Mouse (Mus musculus): ENCODE data around the gene Tmem184b.
A peak's percentile ranks its signal among the peaks of the same experiment; 100 is the strongest.

Gene Tmem184b

GRCm38 (mm10) chr15:79395281-79395680 lies 8.1 kb downstream of the Tmem184b start:
- DNase-seq: no peak

- no peak for DNase-seq
These were observed 8.5 kb downstream of the Tmem184b start for GRCm38 (mm10) chr15:79394842-79395241.

GRCm38 (mm10) chr15:79393101-79393500 lies 10.3 kb downstream of the Tmem184b start:
- DNase-seq: no peak

GRCm38 (mm10) chr15:79392527-79392926 lies 10.8 kb downstream of the Tmem184b start:
- DNase-seq: no peak

- no peak for DNase-seq
These were observed 11.8 kb downstream of the Tmem184b start for GRCm38 (mm10) chr15:79391447-79392093.

GRCm38 (mm10) chr15:79390434-79390833 lies 12.9 kb downstream of the Tmem184b start:
- DNase-seq: no peak

- DNase-seq: no peak
These were observed 15.2 kb downstream of the Tmem184b start for GRCm38 (mm10) chr15:79388171-79388570.

GRCm38 (mm10) chr15:79387611-79388010 lies 15.8 kb downstream of the Tmem184b start:
- no peak for DNase-seq

- no peak for DNase-seq
These were observed 16.3 kb downstream of the Tmem184b start for GRCm38 (mm10) chr15:79387081-79387480.

- no peak for DNase-seq
These were observed 21.7 kb downstream of the Tmem184b start for GRCm38 (mm10) chr15:79381644-79382043.

GRCm38 (mm10) chr15:79380468-79381444 lies 22.6 kb downstream of the Tmem184b start:
- DNase-seq: peak; percentile 83

- no peak for DNase-seq
These were observed 23.7 kb downstream of the Tmem184b start for GRCm38 (mm10) chr15:79379658-79380057.

- no peak for DNase-seq
These were observed 24.8 kb downstream of the Tmem184b start for GRCm38 (mm10) chr15:79378608-79379007.

- DNase-seq: no peak
These were observed 25.7 kb downstream of the Tmem184b start for GRCm38 (mm10) chr15:79377681-79378080.

- no peak for DNase-seq
These were observed 28.6 kb downstream of the Tmem184b start for GRCm38 (mm10) chr15:79374760-79375159.

- no peak for DNase-seq
These were observed 33.0 kb downstream of the Tmem184b start for GRCm38 (mm10) chr15:79370281-79370843.

GRCm38 (mm10) chr15:79369452-79370280 lies 33.7 kb downstream of the Tmem184b start:
- no peak for DNase-seq

- no peak for DNase-seq
These were observed 34.4 kb downstream of the Tmem184b start for GRCm38 (mm10) chr15:79368861-79369440.

- DNase-seq: no peak
These were observed 35.0 kb downstream of the Tmem184b start for GRCm38 (mm10) chr15:79368313-79368811.

- no peak for DNase-seq
These were observed 37.0 kb downstream of the Tmem184b start for GRCm38 (mm10) chr15:79366402-79366801.

GRCm38 (mm10) chr15:79365068-79365467 lies 38.3 kb downstream of the Tmem184b start:
- DNase-seq: no peak

- DNase-seq: no peak
These were observed 39.2 kb downstream of the Tmem184b start for GRCm38 (mm10) chr15:79364120-79364519.
